Mouse (Mus musculus) gonadal fat pad, adult 2 months (tissue): Measurements from ENCODE around the gene Rdh7. TPM values are rescaled to one million over a fixed set of nuclear protein-coding genes. Genes with fewer than 3 reads are reported as not detected.
"Not testable (repeated sequence)": the region's sequence is repeated elsewhere in the genome, so short reads cannot be mapped to it uniquely, and the experiment has no call there.

Source experiments
- DNase-seq: peaks from one replicate; pipeline ENCODE4 v3.0.0-alpha.2; 2012; ENCODE audit warnings: low read depth
- polyA plus RNA-seq: library from polyadenylated mRNA; depleted of rRNA; stranded (reverse); fragments of >200 nt; gene quantifications from 2 replicates; pipeline ENCODE4 v1.2.3, GENCODE M21; 2012; rRNA removed

Rdh7 gene
- 0.36 and 1.4 TPM in 2 replicates for polyA plus RNA-seq

DNA sequence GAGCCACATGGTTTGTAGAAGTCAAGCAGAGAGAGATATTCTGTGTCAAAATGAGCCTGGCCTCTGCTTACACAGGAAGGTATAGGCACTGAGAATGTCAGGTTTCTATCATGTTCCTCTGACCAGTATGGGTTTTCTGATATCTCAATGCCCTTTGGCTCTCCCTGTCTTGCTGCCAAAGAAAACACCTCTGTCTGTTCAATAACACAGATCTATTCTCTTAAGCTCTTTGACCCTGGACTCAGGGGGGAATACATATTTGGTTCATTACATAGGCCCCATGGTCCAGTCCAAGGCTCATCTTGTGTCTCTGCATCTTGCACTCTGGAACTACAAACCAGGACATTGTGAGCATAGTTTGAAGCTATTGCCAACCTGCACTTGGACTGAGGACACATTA, at the start of gene Rdh7:
TSS of gene Rdh7 (minus strand) at position 213 of the 400 bp plus-strand sequence.
- no peak for DNase-seq

- no peak for DNase-seq
These were observed 48.9 kb upstream of the Rdh7 start for GRCm38 (mm10) chr10:127937428-127938010.

DNA sequence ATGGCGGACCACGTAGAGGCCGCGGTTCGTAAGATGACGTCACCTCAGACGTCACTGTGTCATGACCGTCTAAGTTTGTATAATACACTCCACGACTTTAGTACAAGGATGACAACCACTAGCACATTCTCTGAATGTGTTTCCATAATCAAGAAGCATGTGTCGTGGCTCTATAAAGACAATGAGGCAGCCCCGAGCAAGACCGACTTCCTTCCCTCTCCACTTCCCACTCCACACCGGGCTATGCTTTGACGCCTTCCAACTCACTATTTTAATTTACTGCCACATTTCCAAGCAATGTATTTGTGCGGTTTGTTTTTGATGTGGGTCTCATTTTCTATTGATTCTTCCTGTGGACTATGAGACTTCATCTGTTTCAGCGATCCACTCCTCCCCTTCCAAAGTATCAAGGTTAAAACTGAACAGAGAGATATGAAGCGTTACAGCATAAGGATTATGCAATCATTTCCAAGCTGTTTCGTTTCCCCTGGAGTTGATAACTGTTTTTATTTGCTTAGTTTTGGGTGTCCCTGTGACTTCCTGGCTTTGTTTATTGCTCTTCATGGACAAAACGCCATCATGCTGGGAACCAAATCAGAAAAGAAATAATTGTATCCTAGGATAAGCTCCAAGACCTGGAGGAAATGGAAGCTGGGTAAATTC, 48.3 kb upstream of the Rdh7 start:
- DNase-seq = no peak

- DNase-seq = no peak
These were observed 47.7 kb upstream of the Rdh7 start for GRCm38 (mm10) chr10:127936271-127936670.

GRCm38 (mm10) chr10:127932290-127932926, 43.8 kb upstream of the Rdh7 start:
- DNase-seq = no peak

GRCm38 (mm10) chr10:127927737-127928136, 39.1 kb upstream of the Rdh7 start:
- no peak for DNase-seq

DNA sequence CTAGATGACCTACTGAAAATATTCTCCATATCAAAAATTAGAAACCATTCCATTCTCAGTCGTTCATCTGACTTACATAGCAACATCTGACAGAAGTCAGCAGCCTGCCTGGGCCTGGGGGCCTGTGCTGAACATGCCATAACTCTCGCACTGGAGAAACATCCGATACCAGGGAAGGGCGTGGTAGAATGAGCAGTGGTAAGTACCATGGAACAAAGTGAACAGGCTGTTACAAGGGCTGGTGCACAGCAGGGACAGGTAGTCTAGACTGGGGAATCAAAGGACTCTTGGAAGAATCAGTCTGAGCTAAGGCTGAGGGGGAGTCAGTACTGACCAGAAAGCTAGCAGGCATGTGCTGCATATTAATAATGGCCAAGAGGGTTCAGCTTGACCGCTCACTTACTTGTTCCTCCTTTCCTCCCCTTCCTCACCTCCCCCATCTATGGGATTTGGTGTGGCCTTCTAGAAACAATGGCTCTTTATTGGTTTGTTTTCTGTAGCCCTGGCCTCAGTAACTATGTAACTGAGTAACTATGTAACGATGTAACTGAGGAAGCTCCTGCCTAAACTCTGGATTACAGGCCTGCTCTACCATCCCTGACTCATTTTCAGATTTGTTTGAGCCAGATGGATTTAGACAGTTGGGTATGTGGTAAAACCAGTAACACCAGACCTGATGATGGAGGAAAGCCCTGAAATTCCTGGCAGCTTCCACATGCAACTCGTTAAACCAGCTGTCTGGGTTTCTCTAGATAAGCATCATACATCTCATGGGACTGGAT, 36.2 kb upstream of the Rdh7 start:
- no peak for DNase-seq

- no peak for DNase-seq
These were observed 34.4 kb upstream of the Rdh7 start for GRCm38 (mm10) chr10:127923024-127923423.

- no peak for DNase-seq
These were observed 33.6 kb upstream of the Rdh7 start for GRCm38 (mm10) chr10:127922241-127922640.

- no peak for DNase-seq
These were observed 29.0 kb upstream of the Rdh7 start for GRCm38 (mm10) chr10:127917651-127918050.

DNA sequence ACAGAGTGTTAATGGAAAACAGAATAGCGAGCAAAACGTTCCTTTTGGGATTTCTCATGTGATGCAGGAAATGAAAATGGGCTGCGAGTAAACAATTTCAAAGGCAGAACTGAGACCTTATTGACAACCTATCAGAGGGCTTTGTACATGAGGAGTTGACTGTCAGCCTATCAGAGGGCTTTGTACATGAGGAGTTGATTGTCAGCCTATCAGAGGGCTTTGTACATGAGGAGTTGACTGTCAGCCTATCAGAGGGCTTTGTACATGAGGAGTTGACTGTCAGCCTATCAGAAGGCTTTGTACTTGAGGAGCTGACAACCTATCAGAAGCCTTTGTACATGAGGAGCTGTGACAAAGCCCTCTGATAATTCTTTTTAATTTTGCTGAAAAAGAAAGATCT, 28.6 kb upstream of the Rdh7 start:
- not testable (repeated sequence) for DNase-seq

- DNase-seq = no peak
These were observed 27.0 kb upstream of the Rdh7 start for GRCm38 (mm10) chr10:127915578-127915977.

DNA sequence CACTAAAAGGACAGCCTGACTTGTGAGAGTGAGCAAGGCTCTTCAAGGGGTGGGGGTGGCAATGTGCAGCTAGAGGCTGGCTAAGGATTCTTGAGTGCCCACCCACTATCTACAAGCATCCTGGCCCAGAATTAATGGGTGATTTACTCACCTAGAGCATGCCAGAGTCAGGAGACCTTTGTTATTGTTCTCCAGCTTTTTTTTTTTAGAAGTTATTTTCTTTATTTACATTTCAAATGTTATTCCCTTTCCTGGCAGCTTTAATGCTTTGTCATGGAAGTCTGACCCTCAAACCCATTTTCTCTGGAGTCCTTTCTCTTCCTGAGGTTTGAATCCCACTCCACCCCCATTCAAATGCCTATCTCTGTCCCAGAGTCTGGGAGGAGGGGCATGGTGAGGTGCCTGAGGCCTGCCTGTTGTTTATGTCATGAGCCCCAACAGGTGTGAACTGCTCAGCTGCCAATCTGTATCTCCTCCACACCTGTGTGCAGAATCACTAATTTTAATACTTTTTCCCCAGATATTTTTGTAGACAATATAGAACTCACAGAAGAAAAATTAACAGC, 18.9 kb upstream of the Rdh7 start:
- no peak for DNase-seq

DNA sequence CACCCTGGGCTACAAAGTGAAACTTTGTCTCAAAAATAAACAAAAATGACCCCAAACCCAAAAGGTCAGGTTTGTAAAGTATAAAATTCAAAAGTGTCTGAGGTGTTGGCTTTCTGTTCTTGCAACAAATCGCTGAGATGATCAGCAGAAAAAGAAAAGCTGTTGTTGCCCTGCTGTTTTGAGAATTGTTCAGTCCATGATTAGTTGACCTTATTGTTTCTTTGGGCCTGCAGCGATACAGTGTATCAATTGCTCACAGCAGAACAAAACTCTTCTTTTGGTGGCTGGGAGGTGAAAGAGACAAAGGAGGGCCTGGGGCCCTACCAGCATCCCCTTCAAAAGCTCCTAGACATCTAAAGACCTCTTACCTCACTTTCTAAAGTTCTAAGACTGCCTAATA, 17.5 kb upstream of the Rdh7 start:
- no peak for DNase-seq

GRCm38 (mm10) chr10:127904718-127905446, 16.3 kb upstream of the Rdh7 start:
- no peak for DNase-seq

DNA sequence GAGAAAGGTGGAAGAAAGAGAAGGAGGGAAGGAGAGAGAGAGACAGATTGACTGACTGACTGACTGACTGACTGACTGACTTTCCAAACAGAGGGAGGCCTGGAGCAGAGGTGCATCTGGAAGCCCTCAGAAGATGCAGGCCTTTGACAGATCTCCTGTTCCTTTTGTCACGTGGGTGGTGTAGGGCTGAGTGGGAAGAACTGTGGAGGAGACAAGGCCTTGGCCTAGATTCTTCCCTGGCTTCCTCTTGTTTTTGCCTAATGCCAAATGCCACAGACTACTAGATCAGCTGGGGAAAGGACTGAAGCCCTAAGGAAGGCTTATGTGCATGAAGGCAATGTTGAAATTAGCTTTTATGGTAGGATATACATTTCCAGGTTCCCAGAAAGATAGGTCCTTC, 14.5 kb upstream of the Rdh7 start:
- DNase-seq = no peak

DNA sequence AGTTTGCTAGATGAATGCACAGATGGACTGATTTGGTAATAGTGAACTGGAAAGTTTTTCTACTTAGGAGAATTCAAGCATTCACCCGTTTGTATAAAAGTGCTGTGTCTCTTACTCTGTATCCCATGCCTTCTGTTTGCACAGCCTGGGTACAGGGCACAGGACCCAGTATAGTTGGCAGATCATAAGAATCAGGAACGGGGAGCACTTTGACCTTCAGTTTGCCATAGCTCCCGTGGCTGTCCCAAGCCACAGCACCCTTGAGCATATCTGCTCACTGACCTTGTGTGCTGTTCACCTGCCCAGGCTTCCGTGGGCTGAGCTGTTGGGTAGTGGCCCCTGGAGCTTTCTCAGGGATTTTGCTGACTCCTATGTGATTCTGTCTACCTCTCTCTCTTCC, 13.1 kb upstream of the Rdh7 start:
- no peak for DNase-seq

- no peak for DNase-seq
These were observed 11.2 kb upstream of the Rdh7 start for GRCm38 (mm10) chr10:127899783-127900182.

DNA sequence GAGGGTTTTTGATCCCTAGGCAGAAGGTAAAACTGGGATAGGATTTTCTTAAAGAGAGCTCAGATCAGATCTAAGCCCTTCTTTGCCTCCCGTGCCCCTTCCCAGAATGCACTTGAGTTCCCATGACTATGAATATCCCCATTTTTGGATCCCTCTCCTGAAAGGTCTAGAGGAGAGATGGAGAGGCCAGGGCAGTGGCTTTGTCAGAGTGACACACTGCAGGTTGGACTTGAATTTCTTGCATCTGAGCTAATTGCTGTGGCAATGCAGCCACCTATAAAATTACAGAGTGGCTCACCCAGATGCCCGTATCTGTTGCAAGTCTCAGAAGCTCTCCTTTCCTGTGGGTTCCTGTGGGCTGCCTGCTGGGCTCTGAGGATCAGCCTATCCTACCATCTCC, 9.6 kb upstream of the Rdh7 start, which contains the start of gene Sdr9c7:
TSS of gene Sdr9c7 (plus strand) at position 301 of the 400 bp plus-strand sequence.
- no peak for DNase-seq

- DNase-seq = no peak
These were observed 8.9 kb upstream of the Rdh7 start for GRCm38 (mm10) chr10:127897506-127897905.

DNA sequence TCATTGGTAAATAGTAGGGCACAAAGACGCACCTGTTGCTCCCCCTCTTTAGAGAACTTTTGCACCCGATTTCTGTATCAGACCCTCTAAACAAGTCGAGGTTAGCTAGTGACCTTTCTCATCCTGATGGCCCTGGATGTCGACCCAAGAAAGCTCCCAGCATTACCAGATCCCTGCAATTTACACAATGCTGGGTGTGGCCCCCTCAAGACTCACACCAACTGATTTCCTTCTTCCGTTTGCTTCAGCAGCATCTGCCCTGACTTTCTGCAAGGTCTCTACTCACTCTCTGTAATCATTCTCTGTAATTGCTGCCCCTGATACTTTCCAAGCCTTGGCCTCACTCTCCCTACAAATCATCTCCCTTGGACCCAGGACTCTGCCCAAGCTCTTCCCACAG, 8.1 kb upstream of the Rdh7 start:
- no peak for DNase-seq
